Mouse (Mus musculus): Measurements from ENCODE around the gene Lima1. TPM values are rescaled to one million over a fixed set of nuclear protein-coding genes. Genes with fewer than 3 reads are reported as not detected.
"Not testable (repeated sequence)": the region's sequence is repeated elsewhere in the genome, so short reads cannot be mapped to it uniquely, and the experiment has no call there.

Gene Lima1
- total RNA-seq (2014; rRNA removed) = 6.4 and 8.7 TPM in 2 replicates
- 6.7 and 7.8 TPM in 2 replicates for polyA plus RNA-seq (2015; fragmentation: Nextera tagmentation; extraction: Ambion mirVana)

GRCm38 (mm10) chr15:99875334-99875869 lies at the start of gene Lima1:
TSS of gene Lima1 (minus strand) at chr15:99875456.
- Histone ChIP-seq H3K9ac (replicated peaks; ENCODE audit: low read length, poor library complexity, severe bottlenecking) (peak within 1 kb of the TSS; percentile 70), H3K27ac (ENCODE audit: low read depth, low read length) (peak within 1 kb of the TSS; percentile 43), H3K9me3 (ENCODE audit: low read length) (no peaks in the 10 kb centered on the region), H3K4me2 (ENCODE audit: low read depth, low read length, poor library complexity, severe bottlenecking) (peak within 1 kb of the TSS; percentile 97), H3K4me3 (ENCODE audit: low read depth, low read length) (peak within 1 kb of the TSS; percentile 81), H3K36me3 (ENCODE audit: insufficient read depth, low read length) (no peaks in the 10 kb centered on the region), H3K27me3 (ENCODE audit: insufficient read depth, low read length) (no peaks in the 10 kb centered on the region), H3K4me1 (ENCODE audit: insufficient read depth, low read length) (peaks cover 12% of the 10 kb centered on the region; the same call in 1 of the 2 replicates)
- peak; percentile 94 for DNase-seq (ENCODE audit: low spot score)
- no peak for TF ChIP-seq CTCF (IDR thresholded peaks at IDR 0.05)
- WGBS = under 1% methylated on average over 31 of the region's 38 CpGs
- peak; percentile 91 for ATAC-seq (ENCODE audit: low FRiP score)

DNA sequence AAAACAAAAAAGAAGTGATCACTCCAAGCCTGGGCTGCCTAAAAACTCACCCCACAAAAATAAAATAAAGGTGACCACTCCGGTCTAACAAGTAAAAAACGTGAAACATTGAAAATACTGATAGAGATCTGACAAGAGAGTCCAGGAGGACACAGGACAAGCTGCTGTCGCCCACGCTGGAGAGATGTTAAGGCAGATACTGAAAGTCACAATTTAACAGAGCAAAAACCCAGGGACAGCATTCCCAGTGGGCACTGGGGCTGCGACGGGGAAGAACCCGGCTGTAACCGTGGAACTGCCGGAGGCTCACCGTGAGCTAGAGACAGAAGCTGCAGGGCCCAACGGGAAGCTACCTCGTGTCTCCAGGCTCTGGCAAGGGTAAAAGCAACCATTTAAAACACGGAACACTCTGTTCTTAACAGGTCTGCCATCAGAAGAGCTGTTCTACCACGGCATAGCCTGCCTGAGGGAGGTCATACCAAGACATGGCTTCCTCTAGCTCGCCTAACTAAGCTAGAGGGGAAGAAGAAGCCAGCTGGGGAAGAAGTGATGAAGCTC lies 44.4 kb upstream of the Lima1 start:
- ATAC-seq (ENCODE audit: low FRiP score) (no peak), DNase-seq (ENCODE audit: low spot score) (no peak)
- no peak overlapping the region for H3K9ac ChIP-seq (replicated peaks; ENCODE audit: low read length, poor library complexity, severe bottlenecking)
- H3K27me3 ChIP-seq (ENCODE audit: insufficient read depth, low read length) = no peaks in the 10 kb centered on the region
- WGBS = 80% methylated on average over 15 of the region's 15 CpGs
- H3K4me2 ChIP-seq (ENCODE audit: low read depth, low read length, poor library complexity, severe bottlenecking) = no peak overlapping the region
- H3K36me3 ChIP-seq (ENCODE audit: insufficient read depth, low read length) = no peaks in the 10 kb centered on the region
- H3K4me1 ChIP-seq (ENCODE audit: insufficient read depth, low read length) = no peaks in the 10 kb centered on the region
- no peak overlapping the region for H3K27ac ChIP-seq (ENCODE audit: low read depth, low read length)
- TF ChIP-seq CTCF (IDR thresholded peaks at IDR 0.05) = no peak
- no peak overlapping the region for H3K4me3 ChIP-seq (ENCODE audit: low read depth, low read length)
- no peaks in the 10 kb centered on the region for H3K9me3 ChIP-seq (ENCODE audit: low read length)

DNA sequence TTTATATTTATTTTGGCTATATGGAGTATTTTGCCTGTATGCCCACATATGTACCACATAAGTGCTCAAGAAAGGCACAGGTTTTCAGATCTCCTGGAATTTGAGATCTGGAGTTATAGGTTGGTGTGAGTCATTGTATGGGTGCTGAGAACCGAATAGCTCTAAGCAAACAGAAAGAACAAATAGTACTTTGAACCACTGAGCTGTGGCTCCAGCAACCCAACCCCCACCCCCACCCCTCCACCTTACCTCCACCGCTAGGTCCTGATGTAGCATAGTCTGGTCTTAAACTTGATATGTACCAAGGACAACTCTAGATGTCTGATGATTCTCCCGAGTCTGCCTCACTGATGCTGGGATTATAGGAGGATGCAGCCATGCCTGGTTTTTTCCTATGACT lies 42.0 kb upstream of the Lima1 start:
- Histone ChIP-seq H3K9ac (replicated peaks; ENCODE audit: low read length, poor library complexity, severe bottlenecking) (no peak overlapping the region), H3K4me3 (ENCODE audit: low read depth, low read length) (no peak overlapping the region), H3K27ac (ENCODE audit: low read depth, low read length) (no peak overlapping the region), H3K9me3 (ENCODE audit: low read length) (no peaks in the 10 kb centered on the region), H3K4me1 (ENCODE audit: insufficient read depth, low read length) (no peaks in the 10 kb centered on the region), H3K36me3 (ENCODE audit: insufficient read depth, low read length) (no peaks in the 10 kb centered on the region), H3K27me3 (ENCODE audit: insufficient read depth, low read length) (no peaks in the 10 kb centered on the region), H3K4me2 (ENCODE audit: low read depth, low read length, poor library complexity, severe bottlenecking) (no peak overlapping the region)
- TF ChIP-seq CTCF (IDR thresholded peaks at IDR 0.05) = no peak
- ATAC-seq (ENCODE audit: low FRiP score) (no peak), DNase-seq (ENCODE audit: low spot score) (no peak)
- 90% methylated on average over 3 of the region's 3 CpGs for WGBS

- WGBS = 81% methylated on average over 5 of the region's 5 CpGs
- no peaks in the 10 kb centered on the region for H3K36me3 ChIP-seq (ENCODE audit: insufficient read depth, low read length)
- H3K9ac ChIP-seq (replicated peaks; ENCODE audit: low read length, poor library complexity, severe bottlenecking) = no peak overlapping the region
- H3K4me3 ChIP-seq (ENCODE audit: low read depth, low read length) = no peak overlapping the region
- no peaks in the 10 kb centered on the region for H3K4me1 ChIP-seq (ENCODE audit: insufficient read depth, low read length)
- DNase-seq (ENCODE audit: low spot score) (no peak), ATAC-seq (ENCODE audit: low FRiP score) (no peak)
- no peak for TF ChIP-seq CTCF (IDR thresholded peaks at IDR 0.05)
- H3K27me3 ChIP-seq (ENCODE audit: insufficient read depth, low read length) = no peaks in the 10 kb centered on the region
- H3K27ac ChIP-seq (ENCODE audit: low read depth, low read length) = no peak overlapping the region
- no peaks in the 10 kb centered on the region for H3K9me3 ChIP-seq (ENCODE audit: low read length)
- H3K4me2 ChIP-seq (ENCODE audit: low read depth, low read length, poor library complexity, severe bottlenecking) = no peak overlapping the region
Observed at GRCm38 (mm10) chr15:99914613-99915012, 39.4 kb upstream of the Lima1 start.

- TF ChIP-seq CTCF (IDR thresholded peaks at IDR 0.05) = no peak
- Histone ChIP-seq H3K4me3 (ENCODE audit: low read depth, low read length) (no peak overlapping the region), H3K27me3 (ENCODE audit: insufficient read depth, low read length) (no peaks in the 10 kb centered on the region), H3K9me3 (ENCODE audit: low read length) (no peaks in the 10 kb centered on the region), H3K4me2 (ENCODE audit: low read depth, low read length, poor library complexity, severe bottlenecking) (no peak overlapping the region), H3K36me3 (ENCODE audit: insufficient read depth, low read length) (no peaks in the 10 kb centered on the region), H3K9ac (replicated peaks; ENCODE audit: low read length, poor library complexity, severe bottlenecking) (no peak overlapping the region), H3K4me1 (ENCODE audit: insufficient read depth, low read length) (no peaks in the 10 kb centered on the region), H3K27ac (ENCODE audit: low read depth, low read length) (no peak overlapping the region)
- DNase-seq (ENCODE audit: low spot score) (no peak), ATAC-seq (ENCODE audit: low FRiP score) (no peak)
- WGBS = 95% methylated on average over 4 of the region's 4 CpGs
Observed at GRCm38 (mm10) chr15:99911785-99912184, 36.5 kb upstream of the Lima1 start.

GRCm38 (mm10) chr15:99909339-99909996 lies 34.2 kb upstream of the Lima1 start:
- H3K4me3 ChIP-seq (ENCODE audit: low read depth, low read length); H3K36me3 ChIP-seq (ENCODE audit: insufficient read depth, low read length); H3K4me1 ChIP-seq (ENCODE audit: insufficient read depth, low read length); H3K27me3 ChIP-seq (ENCODE audit: insufficient read depth, low read length); H3K9me3 ChIP-seq (ENCODE audit: low read length); H3K9ac ChIP-seq (replicated peaks; ENCODE audit: low read length, poor library complexity, severe bottlenecking); ATAC-seq (ENCODE audit: low FRiP score); H3K27ac ChIP-seq (ENCODE audit: low read depth, low read length); H3K4me2 ChIP-seq (ENCODE audit: low read depth, low read length, poor library complexity, severe bottlenecking): not testable (repeated sequence)
- WGBS = 39% methylated on average over 14 of the region's 14 CpGs
- DNase-seq (ENCODE audit: low spot score) = peak; percentile 51
- peak; percentile 75 for TF ChIP-seq CTCF (IDR thresholded peaks at IDR 0.05)

Data from midbrain, postnatal 0 days (tissue).